Mouse (Mus musculus): ENCODE results near the gene Pkig. TPM values are rescaled to one million over a fixed set of nuclear protein-coding genes. Genes with fewer than 3 reads are reported as not detected.
"Not testable (repeated sequence)": the region's sequence is repeated elsewhere in the genome, so short reads cannot be mapped to it uniquely, and the experiment has no call there.

The Pkig gene
- polyA plus RNA-seq, 1 experiment from 2014 or later, result 117 TPM

- not testable (repeated sequence) for H3K4me3 ChIP-seq (replicated peaks); H3K4me1 ChIP-seq; H3K27me3 ChIP-seq (replicated peaks); H3K4me2 ChIP-seq; ATAC-seq (ENCODE audit: insufficient read depth, low FRiP score, low read depth); H3K9ac ChIP-seq; H3K27ac ChIP-seq; H3K9me3 ChIP-seq
- peaks cover 45% of the 10 kb centered on the region for H3K36me3 ChIP-seq
- WGBS, result 93% methylated on average over 3 of the region's 3 CpGs
These were observed 36.8 kb upstream of the Pkig start for GRCm38 (mm10) chr2:163621401-163621800.

- Histone ChIP-seq H3K9me3 (no peaks in the 10 kb centered on the region), H3K4me3 (replicated peaks) (no peak overlapping the region), H3K4me2 (no peak overlapping the region), H3K27ac (no peak overlapping the region), H3K27me3 (replicated peaks) (no peaks in the 10 kb centered on the region), H3K9ac (no peak overlapping the region), H3K4me1 (no peaks in the 10 kb centered on the region), H3K36me3 (peaks cover 56% of the 10 kb centered on the region)
- 95% methylated on average over 4 of the region's 4 CpGs for WGBS
- ATAC-seq (ENCODE audit: insufficient read depth, low FRiP score, low read depth), result no peak
These were observed 27.0 kb upstream of the Pkig start for GRCm38 (mm10) chr2:163631223-163631622.

GRCm38 (mm10) chr2:163631715-163632114 is 26.5 kb upstream of the Pkig start:
- no peaks in the 10 kb centered on the region for H3K9me3 ChIP-seq
- H3K4me1 ChIP-seq, result no peaks in the 10 kb centered on the region
- no peak overlapping the region for H3K9ac ChIP-seq
- 94% methylated on average over 2 of the region's 2 CpGs for WGBS
- ATAC-seq (ENCODE audit: insufficient read depth, low FRiP score, low read depth), result no peak
- H3K4me3 ChIP-seq (replicated peaks), result no peak overlapping the region
- peaks cover 51% of the 10 kb centered on the region for H3K36me3 ChIP-seq
- no peak overlapping the region for H3K27ac ChIP-seq
- no peak overlapping the region for H3K4me2 ChIP-seq
- no peaks in the 10 kb centered on the region for H3K27me3 ChIP-seq (replicated peaks)

- Histone ChIP-seq H3K9ac (no peak overlapping the region), H3K27me3 (replicated peaks) (no peaks in the 10 kb centered on the region), H3K4me3 (replicated peaks) (no peak overlapping the region), H3K4me1 (no peaks in the 10 kb centered on the region), H3K36me3 (peaks cover 37% of the 10 kb centered on the region), H3K4me2 (no peak overlapping the region), H3K27ac (no peak overlapping the region), H3K9me3 (no peaks in the 10 kb centered on the region)
- no peak for ATAC-seq (ENCODE audit: insufficient read depth, low FRiP score, low read depth)
- WGBS, result 89% methylated on average over 2 of the region's 2 CpGs
These were observed 24.0 kb upstream of the Pkig start for GRCm38 (mm10) chr2:163634211-163634610.

- Histone ChIP-seq H3K27me3 (replicated peaks) (no peaks in the 10 kb centered on the region), H3K27ac (no peak overlapping the region), H3K36me3 (peaks cover 23% of the 10 kb centered on the region), H3K9ac (no peak overlapping the region), H3K9me3 (no peaks in the 10 kb centered on the region), H3K4me1 (0 out of 2 replicates have a peak, but pooled peaks cover 5% of the 10 kb centered on the region), H3K4me3 (replicated peaks) (no peak overlapping the region), H3K4me2 (no peak overlapping the region)
- no peak for ATAC-seq (ENCODE audit: insufficient read depth, low FRiP score, low read depth)
- 85% methylated on average over 2 of the region's 2 CpGs for WGBS
These were observed 22.1 kb upstream of the Pkig start for GRCm38 (mm10) chr2:163636057-163636456.

GRCm38 (mm10) chr2:163637655-163638266 is 20.4 kb upstream of the Pkig start:
- H3K4me2 ChIP-seq, result no peak overlapping the region
- 43% methylated on average over 5 of the region's 5 CpGs for WGBS

GRCm38 (mm10) chr2:163640493-163640892 is 17.7 kb upstream of the Pkig start:
- Histone ChIP-seq H3K27me3 (replicated peaks) (no peaks in the 10 kb centered on the region), H3K9me3 (no peaks in the 10 kb centered on the region), H3K4me3 (replicated peaks) (no peak overlapping the region), H3K4me1 (peaks cover 25% of the 10 kb centered on the region; the same call in 1 of the 2 replicates), H3K9ac (no peak overlapping the region), H3K4me2 (no peak overlapping the region), H3K27ac (no peak overlapping the region), H3K36me3 (0 out of 2 replicates have a peak, but pooled peaks cover 2% of the 10 kb centered on the region)
- WGBS, result 85% methylated on average over 3 of the region's 3 CpGs
- no peak for ATAC-seq (ENCODE audit: insufficient read depth, low FRiP score, low read depth)

More at GRCm38 (mm10) chr2:163637655-163638266, 20.4 kb upstream of the Pkig start:
- Histone ChIP-seq H3K4me3 (replicated peaks) (no peak overlapping the region), H3K36me3 (peaks cover 8% of the 10 kb centered on the region; the same call in 1 of the 2 replicates), H3K9ac (no peak overlapping the region), H3K27ac (peak overlapping the region; percentile 59; the same call in 1 of the 2 replicates), H3K27me3 (replicated peaks) (no peaks in the 10 kb centered on the region), H3K4me1 (0 out of 2 replicates have a peak, but pooled peaks cover 17% of the 10 kb centered on the region), H3K9me3 (no peaks in the 10 kb centered on the region)
- ATAC-seq (ENCODE audit: insufficient read depth, low FRiP score, low read depth), result no peak; the same call in 1 of the 2 replicates

GRCm38 (mm10) chr2:163641681-163642080 is 16.5 kb upstream of the Pkig start:
- WGBS, result 45% methylated on average over 3 of the region's 3 CpGs
- no peak for ATAC-seq (ENCODE audit: insufficient read depth, low FRiP score, low read depth)
- peaks cover 25% of the 10 kb centered on the region; the same call in 1 of the 2 replicates for H3K4me1 ChIP-seq
- H3K27ac ChIP-seq, result 0 out of 2 replicates have a peak overlapping the region, but pooled peaks have one; percentile 99
- H3K36me3 ChIP-seq, result 0 out of 2 replicates have a peak, but pooled peaks cover 2% of the 10 kb centered on the region
- no peaks in the 10 kb centered on the region for H3K27me3 ChIP-seq (replicated peaks)
- H3K9me3 ChIP-seq, result no peaks in the 10 kb centered on the region
- no peak overlapping the region for H3K4me3 ChIP-seq (replicated peaks)
- H3K9ac ChIP-seq, result no peak overlapping the region
- H3K4me2 ChIP-seq, result peak overlapping the region; percentile 24; the same call in 1 of the 2 replicates

- Histone ChIP-seq H3K4me1 (peaks cover 25% of the 10 kb centered on the region; the same call in 1 of the 2 replicates), H3K4me3 (replicated peaks) (peak overlapping the region; percentile 96), H3K4me2 (peak overlapping the region; percentile 49), H3K27me3 (replicated peaks) (no peaks in the 10 kb centered on the region), H3K9me3 (no peaks in the 10 kb centered on the region), H3K36me3 (no peaks in the 10 kb centered on the region), H3K27ac (peak overlapping the region; percentile 99; the same call in 1 of the 2 replicates), H3K9ac (no peak overlapping the region; the same call in 1 of the 2 replicates)
- WGBS, result 83% methylated on average over 30 of the region's 30 CpGs
- peak; percentile 54; the same call in 1 of the 2 replicates for ATAC-seq (ENCODE audit: insufficient read depth, low FRiP score, low read depth)
These were observed 15.3 kb upstream of the Pkig start for GRCm38 (mm10) chr2:163642685-163643575.

- Histone ChIP-seq H3K4me2 (peak overlapping the region; percentile 49), H3K27ac (peak overlapping the region; percentile 99; the same call in 1 of the 2 replicates), H3K36me3 (no peaks in the 10 kb centered on the region), H3K9ac (peak overlapping the region; percentile 90; the same call in 1 of the 2 replicates), H3K4me3 (replicated peaks) (peak overlapping the region; percentile 96), H3K27me3 (replicated peaks) (no peaks in the 10 kb centered on the region), H3K4me1 (peaks cover 25% of the 10 kb centered on the region; the same call in 1 of the 2 replicates), H3K9me3 (no peaks in the 10 kb centered on the region)
- WGBS, result 62% methylated on average over 2 of the region's 2 CpGs
- ATAC-seq (ENCODE audit: insufficient read depth, low FRiP score, low read depth), result no peak
These were observed 14.6 kb upstream of the Pkig start for GRCm38 (mm10) chr2:163643576-163643971.

- Histone ChIP-seq H3K4me3 (replicated peaks) (peak overlapping the region; percentile 96), H3K27ac (peak overlapping the region; percentile 99), H3K36me3 (no peaks in the 10 kb centered on the region), H3K4me1 (peaks cover 25% of the 10 kb centered on the region; the same call in 1 of the 2 replicates), H3K9ac (peak overlapping the region; percentile 90; the same call in 1 of the 2 replicates), H3K9me3 (no peaks in the 10 kb centered on the region), H3K27me3 (replicated peaks) (no peaks in the 10 kb centered on the region), H3K4me2 (peak overlapping the region; percentile 49)
- ATAC-seq (ENCODE audit: insufficient read depth, low FRiP score, low read depth), result no peak
- WGBS, result 3% methylated on average over 4 of the region's 4 CpGs
These were observed 14.1 kb upstream of the Pkig start for GRCm38 (mm10) chr2:163644047-163644446.
